Mouse (Mus musculus) intestine, embryonic 14.5 days (tissue): Measurements from ENCODE around the gene Dcaf12. TPM values are rescaled to one million over a fixed set of nuclear protein-coding genes. Genes with fewer than 3 reads are reported as not detected.

ENCODE experiments used
- ATAC-seq: fragments of 200-750 bp; cut with Nextera tagmentation; replicated peaks from 2 replicates; pipeline ENCODE4 v1.8.0; 2017; ENCODE audit warnings: low read depth, moderate number of reproducible peaks, moderate TSS enrichment, moderate library complexity; ENCODE audit not compliant: low FRiP score, low TSS enrichment
- DNase-seq: peaks from one replicate; pipeline ENCODE4 v3.0.0-alpha.2; 2018; ENCODE audit warnings: low spot score
- H3K27ac ChIP-seq: fragments of 300-500 bp; sonication (generic); 2 replicates; pipeline ENCODE4 v1.5.1; 2014; ENCODE audit warnings: low read depth, mild to moderate bottlenecking, control low read depth
- H3K27me3 ChIP-seq: fragments of 300-500 bp; sonication (generic); replicated peaks from 2 replicates; pipeline ENCODE4 v1.6.1; 2014; ENCODE audit warnings: low read length, control low read depth; ENCODE audit not compliant: control insufficient read depth, insufficient read depth
- H3K36me3 ChIP-seq: fragments of 300-500 bp; sonication (generic); 2 replicates; pipeline ENCODE4 v1.6.1; 2014; ENCODE audit warnings: low read length, control low read depth; ENCODE audit not compliant: control insufficient read depth, insufficient read depth
- H3K4me1 ChIP-seq: fragments of 300-500 bp; sonication (generic); replicated peaks from 2 replicates; pipeline ENCODE4 v1.6.1; 2014; ENCODE audit warnings: low read length, control low read depth, mixed read lengths; ENCODE audit not compliant: control insufficient read depth, insufficient read depth
- H3K4me2 ChIP-seq: fragments of 300-500 bp; sonication (generic); 2 replicates; pipeline ENCODE4 v1.6.1; 2014; ENCODE audit warnings: low read length
- H3K4me3 ChIP-seq: fragments of 300-500 bp; sonication (generic); 2 replicates; pipeline ENCODE4 v1.5.1; 2014; ENCODE audit warnings: low read depth, low read length, control low read depth, mixed read lengths
- H3K9ac ChIP-seq: fragments of 300-500 bp; sonication (generic); 2 replicates; pipeline ENCODE4 v1.6.1; 2014; ENCODE audit warnings: mild to moderate bottlenecking, low read length
- H3K9me3 ChIP-seq: fragments of 300-500 bp; sonication (generic); 2 replicates; pipeline ENCODE4 v1.6.1; 2016; ENCODE audit warnings: low read length, control low read depth; ENCODE audit not compliant: control insufficient read depth
- WGBS: fragments of 180-500 bp; shearing (Covaris S2); extraction: QIAGEN DNeasy Blood & Tissue Kit; methylation state at CpG from one replicate; pipeline ENCODE4 v1.1.7; 2014; 5-methylcytosine and 5-hydroxymethylcytosine counted together
- polyA plus RNA-seq: library from polyadenylated mRNA; unstranded; fragments of >200 nt; fragmentation: Nextera tagmentation; extraction: Ambion mirVana; gene quantifications from 2 replicates; pipeline ENCODE4 v1.2.1, GENCODE M21; 2014

Dcaf12 gene
- polyA plus RNA-seq, 1 experiment from 2014 or later = 44.9 TPM

DNA sequence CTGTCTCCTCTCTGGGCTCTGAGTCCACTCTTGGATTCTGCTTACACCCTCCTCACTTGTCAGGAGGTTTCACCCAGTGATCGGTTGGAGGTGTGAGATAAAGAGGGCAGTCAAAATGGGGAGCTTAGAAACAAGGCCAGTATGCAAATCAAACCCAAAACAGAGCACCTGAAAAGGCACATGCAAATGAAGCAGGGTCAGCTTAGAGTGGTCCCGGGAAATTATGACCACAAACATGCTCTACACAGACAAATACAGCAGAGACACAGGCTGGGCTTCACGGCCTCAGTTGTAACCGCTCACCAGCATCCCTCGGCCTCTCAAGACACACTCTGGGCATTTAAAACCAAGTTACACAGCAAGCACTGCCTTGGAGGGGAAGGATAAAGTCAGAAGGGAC lies 15.7 kb downstream of the Dcaf12 start:
- no peak overlapping the region for H3K4me3 ChIP-seq
- no peak overlapping the region for H3K27ac ChIP-seq
- DNase-seq (no peak), ATAC-seq (no peak)
- peaks cover 92% of the 10 kb centered on the region for H3K36me3 ChIP-seq
- H3K4me2 ChIP-seq = no peak overlapping the region
- WGBS = 92% methylated on average over 5 of the region's 5 CpGs
- no peaks in the 10 kb centered on the region for H3K27me3 ChIP-seq
- no peaks in the 10 kb centered on the region for H3K4me1 ChIP-seq
- H3K9me3 ChIP-seq = no peaks in the 10 kb centered on the region
- H3K9ac ChIP-seq = no peak overlapping the region

DNA sequence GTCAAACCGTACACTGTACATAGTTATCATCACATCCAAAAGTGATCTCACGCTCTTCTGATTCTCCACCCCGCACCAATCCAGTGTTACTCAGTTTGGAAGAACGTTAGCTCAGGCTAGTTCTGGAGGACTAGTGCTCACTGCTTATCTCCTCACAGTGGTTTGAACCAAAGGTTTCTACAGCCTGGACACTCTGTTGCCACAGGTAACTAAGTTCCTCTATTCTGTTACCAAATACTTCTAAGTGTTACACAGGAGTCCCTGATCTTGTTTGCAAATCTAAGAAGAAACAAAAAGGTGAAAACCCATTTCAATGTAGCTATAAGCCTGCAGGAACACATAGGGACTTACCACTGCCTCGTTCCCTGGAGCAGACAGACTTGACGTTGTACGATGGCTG lies 18.7 kb downstream of the Dcaf12 start:
- no peak overlapping the region for H3K4me2 ChIP-seq
- ATAC-seq (no peak), DNase-seq (no peak)
- H3K27me3 ChIP-seq = no peaks in the 10 kb centered on the region
- H3K9ac ChIP-seq = no peak overlapping the region
- H3K9me3 ChIP-seq = no peaks in the 10 kb centered on the region
- no peaks in the 10 kb centered on the region for H3K4me1 ChIP-seq
- no peak overlapping the region for H3K27ac ChIP-seq
- 95% methylated on average over 7 of the region's 7 CpGs for WGBS
- H3K4me3 ChIP-seq = no peak overlapping the region
- peaks cover 97% of the 10 kb centered on the region for H3K36me3 ChIP-seq

DNA sequence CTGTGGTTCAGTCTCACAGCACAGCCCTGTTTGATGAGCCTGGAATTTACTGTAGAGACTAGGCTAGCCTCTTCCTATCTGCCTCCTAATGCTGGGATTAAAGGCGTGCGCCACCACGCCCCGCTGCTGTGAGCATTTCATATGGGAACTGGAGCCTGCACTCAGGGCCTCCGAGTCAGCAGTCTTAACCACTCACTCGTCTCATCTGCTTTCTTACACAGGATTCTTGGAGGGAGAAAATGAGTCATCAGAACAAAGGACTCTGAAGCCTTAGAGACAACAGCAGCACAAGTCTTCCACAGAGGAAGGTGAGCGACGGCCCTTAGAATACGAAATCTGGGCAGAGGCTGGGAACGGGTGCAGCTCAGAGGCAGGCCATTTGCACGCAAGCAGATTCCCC lies 19.2 kb downstream of the Dcaf12 start:
- DNase-seq = no peak
- H3K9ac ChIP-seq = no peak overlapping the region
- no peak overlapping the region for H3K4me2 ChIP-seq
- no peaks in the 10 kb centered on the region for H3K4me1 ChIP-seq
- 92% methylated on average over 11 of the region's 11 CpGs for WGBS
- no peaks in the 10 kb centered on the region for H3K9me3 ChIP-seq
- no peak overlapping the region for H3K4me3 ChIP-seq
- H3K27me3 ChIP-seq = no peaks in the 10 kb centered on the region
- peaks cover 97% of the 10 kb centered on the region for H3K36me3 ChIP-seq
- ATAC-seq = no peak
- H3K27ac ChIP-seq = no peak overlapping the region

DNA sequence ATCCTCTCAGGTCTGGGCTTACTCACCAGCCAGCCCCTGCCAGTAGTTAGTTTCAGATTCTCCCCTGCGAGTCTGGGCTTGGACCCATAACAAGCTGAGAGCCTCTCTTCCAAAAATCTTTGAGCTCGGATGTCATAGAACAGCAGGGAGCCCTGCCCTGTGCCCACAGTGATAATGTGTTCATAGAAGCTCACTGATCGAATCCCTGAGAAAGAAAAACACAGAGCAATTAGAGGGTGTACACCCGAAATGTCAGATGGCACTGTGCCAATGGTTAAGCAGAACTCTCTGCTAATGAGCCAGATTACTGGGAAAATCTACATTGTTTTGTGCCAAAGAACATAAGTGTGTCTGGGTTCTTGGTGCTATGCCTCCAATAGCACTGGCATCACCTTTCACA lies 20.8 kb downstream of the Dcaf12 start:
- H3K27ac ChIP-seq = no peak overlapping the region
- H3K36me3 ChIP-seq = peaks cover 87% of the 10 kb centered on the region
- DNase-seq (no peak), ATAC-seq (no peak)
- no peaks in the 10 kb centered on the region for H3K9me3 ChIP-seq
- no peaks in the 10 kb centered on the region for H3K27me3 ChIP-seq
- H3K4me1 ChIP-seq = no peaks in the 10 kb centered on the region
- no peak overlapping the region for H3K9ac ChIP-seq
- WGBS = 92% methylated on average over 4 of the region's 4 CpGs
- no peak overlapping the region for H3K4me3 ChIP-seq
- H3K4me2 ChIP-seq = no peak overlapping the region

DNA sequence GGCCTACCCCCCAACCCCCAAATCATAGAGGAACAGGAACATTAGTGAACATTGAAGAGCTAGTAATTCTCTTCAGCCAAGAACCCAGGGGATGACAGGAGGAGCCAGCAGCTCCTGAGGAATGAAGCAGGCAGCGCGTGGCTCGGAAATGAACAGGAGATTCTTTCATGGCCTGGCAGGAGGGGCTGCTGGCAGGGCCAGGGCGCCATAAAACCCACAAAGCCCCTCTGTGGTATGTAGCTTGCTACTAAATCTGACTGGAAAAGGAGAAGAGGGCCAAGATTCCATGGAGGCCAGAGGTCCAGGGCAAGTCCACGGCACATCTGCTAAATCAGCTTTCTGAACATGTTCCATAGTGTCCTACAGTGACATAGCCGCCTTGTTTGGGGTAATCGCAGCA lies 24.9 kb downstream of the Dcaf12 start:
- Histone ChIP-seq H3K9ac (no peak overlapping the region), H3K9me3 (no peaks in the 10 kb centered on the region), H3K27ac (no peak overlapping the region), H3K27me3 (no peaks in the 10 kb centered on the region), H3K4me1 (no peaks in the 10 kb centered on the region), H3K4me3 (no peak overlapping the region), H3K36me3 (peaks cover 46% of the 10 kb centered on the region), H3K4me2 (no peak overlapping the region)
- DNase-seq (no peak), ATAC-seq (no peak)
- 70% methylated on average over 7 of the region's 7 CpGs for WGBS

DNA sequence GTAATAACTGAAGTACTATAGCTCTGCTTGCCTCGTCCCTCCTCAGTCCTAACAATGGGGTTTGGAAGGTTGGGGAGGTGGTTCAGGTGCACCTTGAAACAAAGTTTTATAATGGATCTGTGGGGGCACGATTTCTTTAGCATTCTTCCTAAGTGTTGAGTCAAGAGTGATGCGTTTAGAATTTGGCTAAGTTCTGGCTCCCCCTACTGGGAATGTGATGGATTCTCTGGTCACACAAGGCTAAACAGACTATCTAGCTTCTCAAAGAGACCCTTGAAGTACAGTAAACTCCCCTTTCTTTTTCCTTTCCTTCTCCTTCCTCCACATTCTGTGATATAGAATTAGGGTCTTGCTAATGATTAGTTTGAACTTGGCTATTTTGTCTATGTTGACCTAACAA lies 28.3 kb downstream of the Dcaf12 start:
- H3K4me3 ChIP-seq = no peak overlapping the region
- no peak overlapping the region for H3K9ac ChIP-seq
- H3K4me2 ChIP-seq = no peak overlapping the region
- DNase-seq = no peak
- ATAC-seq = no peak
- WGBS = 13% methylated on average over 3 of the region's 3 CpGs
- H3K9me3 ChIP-seq = no peaks in the 10 kb centered on the region
- peaks cover 15% of the 10 kb centered on the region for H3K36me3 ChIP-seq
- H3K27ac ChIP-seq = no peak overlapping the region
- no peaks in the 10 kb centered on the region for H3K27me3 ChIP-seq
- H3K4me1 ChIP-seq = no peaks in the 10 kb centered on the region

DNA sequence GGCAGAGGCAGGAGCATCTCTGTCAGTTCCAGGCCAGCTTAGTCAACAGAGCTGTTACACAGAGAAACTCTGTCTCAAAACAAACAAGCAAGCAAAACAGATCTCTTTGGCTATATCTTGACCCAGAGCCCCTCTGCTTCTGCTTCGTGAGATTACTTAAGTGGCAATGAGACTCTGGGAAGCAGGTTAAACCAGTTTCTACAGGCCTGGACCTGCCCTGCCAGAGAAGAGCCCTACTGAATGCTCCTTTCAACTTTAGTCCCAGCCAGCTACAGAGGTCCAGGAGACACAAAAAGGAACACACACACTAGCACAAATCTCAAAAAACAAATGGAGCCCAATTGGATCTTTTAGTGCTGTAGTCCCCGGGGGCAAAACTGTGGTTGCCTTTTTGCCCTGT lies 30.6 kb downstream of the Dcaf12 start:
- WGBS = 72% methylated on average over 2 of the region's 2 CpGs
- Histone ChIP-seq H3K27me3 (no peaks in the 10 kb centered on the region), H3K27ac (no peak overlapping the region), H3K9me3 (no peaks in the 10 kb centered on the region), H3K4me1 (no peaks in the 10 kb centered on the region), H3K4me2 (no peak overlapping the region), H3K36me3 (no peaks in the 10 kb centered on the region), H3K4me3 (no peak overlapping the region), H3K9ac (no peak overlapping the region)
- no peak for ATAC-seq
- DNase-seq = no peak

DNA sequence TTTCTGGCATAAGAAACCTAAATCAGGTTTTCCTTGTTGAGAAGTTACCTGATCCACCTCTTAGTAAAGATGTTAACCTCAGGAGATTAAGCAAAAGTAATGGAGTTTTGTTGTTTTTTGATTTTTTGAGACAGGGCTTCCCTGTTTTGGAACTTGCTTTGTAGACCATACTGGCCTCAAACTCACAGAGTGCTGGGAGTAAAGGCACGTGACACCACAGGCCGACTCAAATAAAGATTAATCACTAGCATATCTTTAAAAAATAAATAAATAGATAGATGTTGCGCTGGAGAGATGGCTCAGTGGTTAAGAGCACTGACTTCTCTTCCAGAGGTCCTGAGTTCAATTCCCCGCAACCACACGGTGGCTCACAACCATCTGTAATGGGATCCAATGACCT lies 38.8 kb downstream of the Dcaf12 start:
- Histone ChIP-seq H3K27ac (peak overlapping the region; percentile 96), H3K4me1 (peaks cover 25% of the 10 kb centered on the region), H3K27me3 (no peaks in the 10 kb centered on the region), H3K4me3 (peak overlapping the region; percentile 90), H3K36me3 (no peaks in the 10 kb centered on the region; the same call in 1 of the 2 replicates), H3K4me2 (peak overlapping the region; percentile 60), H3K9ac (peak overlapping the region; percentile 94), H3K9me3 (no peaks in the 10 kb centered on the region)
- no peak for DNase-seq
- 67% methylated on average over 5 of the region's 5 CpGs for WGBS
- no peak for ATAC-seq

DNA sequence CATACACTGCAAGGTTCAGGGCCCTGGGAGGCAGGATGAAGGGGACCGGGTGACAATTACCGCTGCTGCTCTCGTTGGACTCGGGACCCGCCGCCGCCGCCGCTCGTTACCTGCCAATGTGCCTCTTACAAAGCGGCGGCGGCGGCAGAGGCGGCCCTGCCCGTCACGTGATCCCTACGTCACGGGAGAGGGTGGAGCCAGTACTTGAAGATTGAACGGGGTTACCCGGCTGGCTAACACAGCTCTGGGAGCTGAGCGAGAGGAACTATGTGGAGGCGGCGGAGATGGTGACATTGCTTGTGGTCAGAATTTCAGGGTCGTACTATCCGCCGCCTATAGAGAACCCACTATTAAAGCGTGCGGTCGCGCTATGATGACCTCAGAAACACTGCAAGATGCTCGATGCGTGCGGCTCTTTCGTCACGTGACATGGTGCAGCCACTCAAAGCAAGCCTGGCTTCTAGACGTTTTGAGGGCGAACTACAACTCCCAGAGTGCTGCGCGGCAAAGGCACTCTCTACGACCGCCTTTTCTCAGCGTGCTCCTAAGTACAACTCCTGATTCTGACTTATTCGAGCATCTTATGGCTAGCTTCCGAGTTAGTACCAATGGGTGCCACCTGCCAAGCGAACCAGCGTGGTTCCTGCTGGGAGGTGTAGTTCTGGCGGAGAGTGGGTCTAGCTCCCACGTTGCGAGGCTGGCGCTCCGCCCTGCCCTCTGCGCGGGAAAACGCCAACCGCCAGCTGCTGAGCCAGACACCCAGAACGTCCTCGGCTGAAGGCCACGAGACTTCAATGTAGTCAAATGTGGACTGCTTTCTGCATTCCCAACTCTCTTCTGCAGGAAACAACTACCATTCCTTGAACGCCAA lies 39.5 kb downstream of the Dcaf12 start, which contains the start of gene Ubap2:
Gene Ubap2, minus strand, starts transcription at position 165 of the 871 bp plus-strand sequence.
- DNase-seq (peak; percentile 99), ATAC-seq (peak; percentile 98)
- peaks cover under 1% of the 10 kb centered on the region; the same call in 1 of the 2 replicates for H3K36me3 ChIP-seq
- H3K4me3 ChIP-seq = peak within 1 kb of the TSS; percentile 90
- no peaks in the 10 kb centered on the region for H3K27me3 ChIP-seq
- H3K4me2 ChIP-seq = peak within 1 kb of the TSS; percentile 60
- peak within 1 kb of the TSS; percentile 94 for H3K9ac ChIP-seq
- peaks cover 25% of the 10 kb centered on the region for H3K4me1 ChIP-seq
- H3K9me3 ChIP-seq = no peaks in the 10 kb centered on the region
- peak within 1 kb of the TSS; percentile 96 for H3K27ac ChIP-seq
- WGBS = under 1% methylated on average over 60 of the region's 60 CpGs
